Mouse (Mus musculus) intestine, embryonic 15.5 days (tissue): ENCODE measurements around the gene Apol6. TPM values are rescaled to one million over a fixed set of nuclear protein-coding genes. Genes with fewer than 3 reads are reported as not detected.
A peak's percentile ranks its signal among the peaks of the same experiment; 100 is the strongest.

ENCODE experiments used
- ATAC-seq: fragments of 200-750 bp; cut with Nextera tagmentation; 2 replicates; pipeline ENCODE4 v1.8.0; 2017; ENCODE audit warnings: moderate TSS enrichment, moderate library complexity
- H3K27ac ChIP-seq: fragments of 300-500 bp; sonication (generic); 2 replicates; pipeline ENCODE4 v1.5.1; 2015; ENCODE audit warnings: mild to moderate bottlenecking, inconsistent platforms
- H3K27me3 ChIP-seq: fragments of 300-500 bp; sonication (generic); replicated peaks from 2 replicates; pipeline ENCODE4 v1.6.1; 2015; ENCODE audit warnings: inconsistent platforms
- H3K36me3 ChIP-seq: fragments of 300-500 bp; sonication (generic); 2 replicates; pipeline ENCODE4 v1.6.1; 2015; ENCODE audit warnings: inconsistent platforms
- H3K4me1 ChIP-seq: fragments of 300-500 bp; sonication (generic); replicated peaks from 2 replicates; pipeline ENCODE4 v1.6.1; 2015; ENCODE audit warnings: inconsistent platforms
- H3K4me2 ChIP-seq: fragments of 300-500 bp; sonication (generic); replicated peaks from 2 replicates; pipeline ENCODE4 v1.6.1; 2015; ENCODE audit warnings: mild to moderate bottlenecking, inconsistent platforms
- H3K4me3 ChIP-seq: fragments of 300-500 bp; sonication (generic); replicated peaks from 2 replicates; pipeline ENCODE4 v1.5.1; 2015; ENCODE audit warnings: inconsistent platforms
- H3K9ac ChIP-seq: fragments of 300-500 bp; sonication (generic); 2 replicates; pipeline ENCODE4 v1.6.1; 2015; ENCODE audit warnings: inconsistent platforms
- H3K9me3 ChIP-seq: fragments of 300-500 bp; sonication (generic); 2 replicates; pipeline ENCODE4 v1.6.1; 2016; ENCODE audit warnings: inconsistent platforms
- WGBS: fragments of 180-500 bp; shearing (Covaris S2); methylation state at CpG from one replicate; pipeline ENCODE4 v1.1.7; 2015; 5-methylcytosine and 5-hydroxymethylcytosine counted together
- polyA plus RNA-seq: library from polyadenylated mRNA; unstranded; fragments of >200 nt; fragmentation: Nextera tagmentation; extraction: Ambion mirVana; gene quantifications from 2 replicates; pipeline ENCODE4 v1.2.1, GENCODE M21; 2015

Gene Apol6
- polyA plus RNA-seq, 1 experiment from 2014 or later, result 0.69 TPM

- no peak overlapping the region for H3K9ac ChIP-seq
- no peak overlapping the region for H3K4me3 ChIP-seq
- WGBS, result 78% methylated on average over 7 of the region's 7 CpGs
- ATAC-seq, result no peak
- H3K9me3 ChIP-seq, result no peaks in the 10 kb centered on the region
- no peak overlapping the region for H3K4me2 ChIP-seq
- no peaks in the 10 kb centered on the region for H3K27me3 ChIP-seq
- no peak overlapping the region for H3K27ac ChIP-seq
- H3K36me3 ChIP-seq, result no peaks in the 10 kb centered on the region
- no peaks in the 10 kb centered on the region for H3K4me1 ChIP-seq
Observed at GRCm38 (mm10) chr15:77019533-77019932, 25.0 kb upstream of the Apol6 start.

GRCm38 (mm10) chr15:77020136-77020535, 24.4 kb upstream of the Apol6 start:
- WGBS, result 84% methylated on average over 4 of the region's 4 CpGs
- no peaks in the 10 kb centered on the region for H3K36me3 ChIP-seq
- no peak overlapping the region for H3K27ac ChIP-seq
- no peak for ATAC-seq
- no peak overlapping the region for H3K9ac ChIP-seq
- H3K4me3 ChIP-seq, result no peak overlapping the region
- H3K4me2 ChIP-seq, result no peak overlapping the region
- H3K4me1 ChIP-seq, result no peaks in the 10 kb centered on the region
- H3K27me3 ChIP-seq, result no peaks in the 10 kb centered on the region
- H3K9me3 ChIP-seq, result no peaks in the 10 kb centered on the region

GRCm38 (mm10) chr15:77021056-77021455, 23.5 kb upstream of the Apol6 start:
- no peak for ATAC-seq
- no peak overlapping the region for H3K4me3 ChIP-seq
- no peak overlapping the region for H3K4me2 ChIP-seq
- H3K27ac ChIP-seq, result no peak overlapping the region
- H3K4me1 ChIP-seq, result no peaks in the 10 kb centered on the region
- H3K9ac ChIP-seq, result no peak overlapping the region
- no peaks in the 10 kb centered on the region for H3K9me3 ChIP-seq
- no peaks in the 10 kb centered on the region for H3K36me3 ChIP-seq
- 95% methylated on average over 3 of the region's 3 CpGs for whole genome bisulfite sequencing
- no peaks in the 10 kb centered on the region for H3K27me3 ChIP-seq

GRCm38 (mm10) chr15:77021851-77022250, 22.7 kb upstream of the Apol6 start:
- Histone ChIP-seq H3K4me3 (no peak overlapping the region), H3K36me3 (no peaks in the 10 kb centered on the region), H3K4me1 (no peaks in the 10 kb centered on the region), H3K9me3 (no peaks in the 10 kb centered on the region), H3K9ac (no peak overlapping the region), H3K27me3 (no peaks in the 10 kb centered on the region), H3K4me2 (no peak overlapping the region), H3K27ac (no peak overlapping the region)
- ATAC-seq, result no peak
- WGBS, result 66% methylated on average over 4 of the region's 4 CpGs

- no peaks in the 10 kb centered on the region for H3K36me3 ChIP-seq
- H3K9ac ChIP-seq, result no peak overlapping the region
- 70% methylated on average over 5 of the region's 5 CpGs for WGBS
- H3K4me1 ChIP-seq, result no peaks in the 10 kb centered on the region
- no peak overlapping the region for H3K27ac ChIP-seq
- no peak overlapping the region for H3K4me2 ChIP-seq
- no peak overlapping the region for H3K4me3 ChIP-seq
- no peaks in the 10 kb centered on the region for H3K9me3 ChIP-seq
- H3K27me3 ChIP-seq, result no peaks in the 10 kb centered on the region
- no peak for ATAC-seq
Observed at GRCm38 (mm10) chr15:77022401-77022957, 22.1 kb upstream of the Apol6 start.

- 61% methylated on average over 5 of the region's 5 CpGs for WGBS
- H3K27ac ChIP-seq, result no peak overlapping the region
- H3K4me1 ChIP-seq, result no peaks in the 10 kb centered on the region
- H3K4me3 ChIP-seq, result no peak overlapping the region
- H3K9me3 ChIP-seq, result no peaks in the 10 kb centered on the region
- H3K27me3 ChIP-seq, result no peaks in the 10 kb centered on the region
- H3K36me3 ChIP-seq, result no peaks in the 10 kb centered on the region
- H3K4me2 ChIP-seq, result no peak overlapping the region
- ATAC-seq, result no peak
- no peak overlapping the region for H3K9ac ChIP-seq
Observed at GRCm38 (mm10) chr15:77025884-77026583, 18.5 kb upstream of the Apol6 start.

GRCm38 (mm10) chr15:77027117-77027516, 17.4 kb upstream of the Apol6 start:
- Histone ChIP-seq H3K4me1 (no peaks in the 10 kb centered on the region), H3K27ac (no peak overlapping the region), H3K4me3 (no peak overlapping the region), H3K9ac (no peak overlapping the region), H3K9me3 (no peaks in the 10 kb centered on the region), H3K36me3 (no peaks in the 10 kb centered on the region), H3K4me2 (no peak overlapping the region), H3K27me3 (no peaks in the 10 kb centered on the region)
- ATAC-seq, result no peak
- WGBS, result 90% methylated on average over 3 of the region's 3 CpGs

- no peak overlapping the region for H3K4me2 ChIP-seq
- H3K27me3 ChIP-seq, result no peaks in the 10 kb centered on the region
- H3K36me3 ChIP-seq, result no peaks in the 10 kb centered on the region
- H3K27ac ChIP-seq, result no peak overlapping the region
- no peaks in the 10 kb centered on the region for H3K9me3 ChIP-seq
- H3K4me3 ChIP-seq, result no peak overlapping the region
- 78% methylated on average over 6 of the region's 6 CpGs for WGBS
- H3K4me1 ChIP-seq, result no peaks in the 10 kb centered on the region
- no peak for ATAC-seq
- H3K9ac ChIP-seq, result no peak overlapping the region
Observed at GRCm38 (mm10) chr15:77027675-77028074, 16.9 kb upstream of the Apol6 start.

GRCm38 (mm10) chr15:77029331-77029991, 15.1 kb upstream of the Apol6 start:
- no peak overlapping the region for H3K27ac ChIP-seq
- no peaks in the 10 kb centered on the region for H3K27me3 ChIP-seq
- H3K4me2 ChIP-seq, result 0 out of 2 replicates have a peak overlapping the region, but pooled peaks have one; percentile 10
- no peaks in the 10 kb centered on the region for H3K4me1 ChIP-seq
- no peaks in the 10 kb centered on the region for H3K36me3 ChIP-seq
- ATAC-seq, result peak; percentile 45; the same call in 1 of the 2 replicates
- no peak overlapping the region for H3K4me3 ChIP-seq
- WGBS, result 30% methylated on average over 7 of the region's 7 CpGs
- H3K9me3 ChIP-seq, result no peaks in the 10 kb centered on the region
- no peak overlapping the region for H3K9ac ChIP-seq

- no peak for ATAC-seq
- H3K27me3 ChIP-seq, result no peaks in the 10 kb centered on the region
- no peaks in the 10 kb centered on the region for H3K36me3 ChIP-seq
- no peak overlapping the region for H3K9ac ChIP-seq
- peaks cover 8% of the 10 kb centered on the region for H3K4me1 ChIP-seq
- no peak overlapping the region for H3K27ac ChIP-seq
- WGBS, result 58% methylated on average over 3 of the region's 3 CpGs
- H3K4me2 ChIP-seq, result no peak overlapping the region
- H3K9me3 ChIP-seq, result no peaks in the 10 kb centered on the region
- H3K4me3 ChIP-seq, result no peak overlapping the region
Observed at GRCm38 (mm10) chr15:77031271-77031670, 13.3 kb upstream of the Apol6 start.

- Histone ChIP-seq H3K9ac (no peak overlapping the region), H3K4me1 (peaks cover 26% of the 10 kb centered on the region), H3K4me2 (no peak overlapping the region), H3K4me3 (no peak overlapping the region), H3K9me3 (no peaks in the 10 kb centered on the region), H3K27me3 (no peaks in the 10 kb centered on the region), H3K36me3 (no peaks in the 10 kb centered on the region), H3K27ac (no peak overlapping the region)
- no peak for ATAC-seq
- WGBS, result 86% methylated on average over 6 of the region's 6 CpGs
Observed at GRCm38 (mm10) chr15:77034526-77034925, 10.0 kb upstream of the Apol6 start.

- Histone ChIP-seq H3K27me3 (no peaks in the 10 kb centered on the region), H3K9ac (no peak overlapping the region), H3K36me3 (no peaks in the 10 kb centered on the region), H3K9me3 (no peaks in the 10 kb centered on the region), H3K27ac (peak overlapping the region; percentile 99), H3K4me3 (no peak overlapping the region), H3K4me2 (no peak overlapping the region), H3K4me1 (peaks cover 26% of the 10 kb centered on the region)
- no peak for ATAC-seq
- 67% methylated on average over 3 of the region's 3 CpGs for WGBS
Observed at GRCm38 (mm10) chr15:77035643-77036042, 8.9 kb upstream of the Apol6 start.
